Mouse (Mus musculus) myocyte (in vitro differentiated cells): ENCODE data around the gene Neurl1b. TPM values are rescaled to one million over a fixed set of nuclear protein-coding genes. Genes with fewer than 3 reads are reported as not detected.

ENCODE experiments used
- H3K27me3 ChIP-seq: one replicate; pipeline ENCODE4 v1.6.1; 2011; ENCODE audit not compliant: control insufficient read depth, insufficient read depth, insufficient read length
- H3K36me3 ChIP-seq: one replicate; pipeline ENCODE4 v1.6.1; 2011; ENCODE audit not compliant: control insufficient read depth, insufficient read depth
- H3K4me2 ChIP-seq: one replicate; pipeline ENCODE4 v1.6.1; 2011; ENCODE audit warnings: low read depth, control low read depth
- H3K4me3 ChIP-seq: one replicate; pipeline ENCODE4 v1.5.1; 2011; ENCODE audit warnings: mild to moderate bottlenecking, control low read depth, moderate library complexity
- H3K79me2 ChIP-seq: one replicate; pipeline ENCODE4 v1.6.1; 2011; ENCODE audit not compliant: control insufficient read depth, insufficient read depth
- H3ac ChIP-seq: one replicate; pipeline ENCODE4 v1.6.1; 2011; ENCODE audit not compliant: control insufficient read depth, insufficient read length
- CEBPB ChIP-seq: IDR thresholded peaks from 2 replicates; pipeline ENCODE4 v1.6.1; 2011; ENCODE audit warnings: mild to moderate bottlenecking, moderate library complexity; ENCODE audit not compliant: poor library complexity, insufficient read depth, severe bottlenecking
- E2F4 ChIP-seq: IDR thresholded peaks from one replicate; pipeline ENCODE4 v1.6.1; 2011; ENCODE audit warnings: mild to moderate bottlenecking, control low read depth, moderate library complexity; ENCODE audit not compliant: insufficient read depth
- MAX ChIP-seq: IDR thresholded peaks from one replicate; pipeline ENCODE4 v1.6.1; 2011; ENCODE audit warnings: low read depth, mild to moderate bottlenecking, control low read depth
- MYOD1 ChIP-seq, 3 experiments: IDR thresholded peaks; one replicate each; pipeline ENCODE4 v1.6.1; 2011; ENCODE audit warnings: control low read depth in 2 of 3, low read depth in 2 of 3, mild to moderate bottlenecking in 2 of 3, moderate library complexity in 1 of 3; ENCODE audit not compliant: insufficient read length in 2 of 3, control insufficient read depth in 1 of 3
- MYOG ChIP-seq, 3 experiments: IDR thresholded peaks; one replicate each; pipeline ENCODE4 v1.6.1; 2011; ENCODE audit warnings: control low read depth in 2 of 3, low read depth in 2 of 3, mild to moderate bottlenecking in 2 of 3; ENCODE audit not compliant: insufficient read length in 2 of 3, control insufficient read depth in 1 of 3, insufficient read depth in 1 of 3
- POLR2A ChIP-seq: IDR thresholded peaks from one replicate; pipeline ENCODE4 v1.6.1; 2011; ENCODE audit warnings: low read depth, mild to moderate bottlenecking, control low read depth, moderate library complexity; ENCODE audit not compliant: insufficient read length
- POLR2AphosphoS2 ChIP-seq: IDR thresholded peaks from one replicate; pipeline ENCODE4 v1.6.1; 2011; ENCODE audit warnings: low read depth, control low read depth; ENCODE audit not compliant: insufficient read length
- REST ChIP-seq: IDR thresholded peaks from one replicate; pipeline ENCODE4 v1.6.1; 2011; ENCODE audit warnings: mild to moderate bottlenecking, control low read depth, moderate library complexity; ENCODE audit not compliant: insufficient read depth, insufficient read length
- SRF ChIP-seq: IDR thresholded peaks from one replicate; pipeline ENCODE4 v1.6.1; 2011; ENCODE audit warnings: low read depth; ENCODE audit not compliant: control insufficient read depth, insufficient read length
- TCF12 ChIP-seq: IDR thresholded peaks from one replicate; pipeline ENCODE4 v1.6.1; 2011; ENCODE audit warnings: mild to moderate bottlenecking, control low read depth; ENCODE audit not compliant: poor library complexity, insufficient read depth, severe bottlenecking
- TCF3 ChIP-seq: IDR thresholded peaks from one replicate; pipeline ENCODE4 v1.6.1; 2011; ENCODE audit warnings: low read depth, control low read depth; ENCODE audit not compliant: insufficient read length
- USF1 ChIP-seq: IDR thresholded peaks from one replicate; pipeline ENCODE4 v1.6.1; 2011; ENCODE audit warnings: low read depth, mild to moderate bottlenecking, control low read depth, moderate library complexity
- polyA plus RNA-seq: library from polyadenylated mRNA; unstranded; fragments of >200 nt; fragmentation: generic; extraction: Trizol; gene quantifications from one replicate; pipeline ENCODE4 v1.2.1, GENCODE M21; 2012; ENCODE audit warnings: missing spikeins

The Neurl1b gene
- polyA plus RNA-seq, 1 experiment: 0.55 TPM

- no peak for TF ChIP-seq POLR2AphosphoS2
- no peak for TF ChIP-seq SRF
- Histone ChIP-seq H3K36me3 (no peaks in the 10 kb centered on the region), H3K4me3 (no peak overlapping the region), H3K79me2 (no peaks in the 10 kb centered on the region), H3K27me3 (peaks cover 57% of the 10 kb centered on the region), H3K4me2 (no peak overlapping the region), H3ac (no peak overlapping the region)
Measured at GRCm38 (mm10) chr17:26437089-26437815, 22.6 kb downstream of the Neurl1b start.

DNA sequence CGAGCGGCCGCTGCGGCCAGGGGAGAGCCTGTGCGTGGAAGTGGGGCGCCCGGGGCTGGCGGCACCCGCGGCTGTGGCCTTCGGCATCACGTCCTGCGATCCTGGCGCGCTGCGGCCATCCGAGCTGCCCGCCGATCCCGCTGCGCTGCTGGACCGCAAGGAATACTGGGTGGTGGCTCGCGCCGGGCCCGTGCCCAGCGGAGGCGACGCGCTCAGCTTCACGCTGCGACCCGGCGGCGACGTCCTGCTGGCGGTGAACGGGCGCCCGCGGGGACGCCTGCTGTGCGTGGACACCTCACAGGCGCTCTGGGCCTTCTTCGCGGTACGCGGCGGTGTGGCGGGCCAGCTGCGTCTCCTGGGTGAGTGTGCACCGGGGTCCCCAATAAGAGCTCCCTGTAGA is 24.4 kb downstream of the Neurl1b start:
- Histone ChIP-seq H3K36me3 (no peaks in the 10 kb centered on the region), H3K4me3 (no peak overlapping the region), H3K4me2 (no peak overlapping the region), H3K79me2 (no peaks in the 10 kb centered on the region), H3ac (no peak overlapping the region), H3K27me3 (peaks cover 54% of the 10 kb centered on the region)
- TF ChIP-seq MAX (no peak), MYOD1 (IDR thresholded peaks at IDR 0.05; ENCODE audit: control insufficient read depth in 1 of 3, insufficient read length in 2 of 3, low read depth in 2 of 3) (no peak), CEBPB (no peak), TCF3 (no peak), E2F4 (no peak), REST (no peak), USF1 (no peak), TCF12 (no peak), POLR2A (no peak), SRF (no peak), MYOG (IDR thresholded peaks at IDR 0.05; ENCODE audit: control insufficient read depth in 1 of 3, insufficient read depth in 1 of 3, insufficient read length in 2 of 3, low read depth in 2 of 3) (no peak), POLR2AphosphoS2 (no peak)

DNA sequence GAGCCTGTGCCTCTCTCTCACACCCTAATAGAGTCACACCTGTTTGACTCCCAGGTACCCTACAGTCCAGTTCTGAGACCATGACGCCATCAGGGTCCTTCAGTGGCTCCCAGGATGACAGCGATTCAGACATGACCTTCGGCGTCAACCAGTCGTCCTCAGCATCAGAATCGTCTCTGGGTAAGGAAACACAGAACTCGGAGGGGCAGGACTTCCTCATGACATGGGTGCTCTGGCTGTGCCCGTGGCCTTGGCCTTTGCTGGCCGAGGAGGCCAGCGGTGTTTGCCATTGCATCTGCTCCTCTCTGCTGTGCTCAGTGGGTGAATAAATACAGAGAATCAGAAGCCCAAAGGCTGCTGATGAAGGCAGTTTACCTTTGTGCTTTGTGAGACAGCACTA is 26.4 kb downstream of the Neurl1b start:
- TF ChIP-seq MAX (no peak), TCF3 (no peak), REST (no peak), POLR2A (no peak), CEBPB (no peak), MYOD1 (IDR thresholded peaks at IDR 0.05; ENCODE audit: control insufficient read depth in 1 of 3, insufficient read length in 2 of 3, low read depth in 2 of 3) (no peak), POLR2AphosphoS2 (no peak), SRF (no peak), MYOG (IDR thresholded peaks at IDR 0.05; ENCODE audit: control insufficient read depth in 1 of 3, insufficient read depth in 1 of 3, insufficient read length in 2 of 3, low read depth in 2 of 3) (no peak), USF1 (no peak), E2F4 (no peak), TCF12 (no peak)
- Histone ChIP-seq H3K79me2 (no peaks in the 10 kb centered on the region), H3ac (no peak overlapping the region), H3K36me3 (no peaks in the 10 kb centered on the region), H3K4me3 (no peak overlapping the region), H3K27me3 (peaks cover 61% of the 10 kb centered on the region), H3K4me2 (no peak overlapping the region)

DNA sequence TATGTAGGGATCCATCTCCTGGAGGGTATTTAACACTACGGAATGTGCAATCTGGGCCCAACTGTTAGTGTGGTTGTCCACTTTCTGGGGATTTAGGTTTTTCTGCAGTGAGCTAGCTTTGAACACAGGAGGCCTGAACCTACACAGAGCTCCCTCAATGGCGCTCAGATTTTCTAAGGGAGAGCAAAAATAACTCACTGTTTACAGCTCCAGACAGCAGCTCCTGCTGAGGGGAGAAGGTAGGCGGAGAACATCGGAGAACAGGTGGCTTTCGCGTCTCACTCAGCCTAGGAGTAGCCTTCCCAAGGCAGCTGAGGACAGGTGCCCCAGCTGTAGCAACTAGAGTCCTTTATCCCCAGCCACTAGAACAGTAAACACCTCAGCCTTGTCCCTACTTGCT is 27.6 kb downstream of the Neurl1b start:
- no peak overlapping the region for H3K4me3 ChIP-seq

GRCm38 (mm10) chr17:26443865-26444264 is 29.2 kb downstream of the Neurl1b start:
- Histone ChIP-seq H3K4me2 (no peak overlapping the region), H3K36me3 (no peaks in the 10 kb centered on the region), H3K4me3 (no peak overlapping the region), H3K27me3 (peaks cover 69% of the 10 kb centered on the region), H3K79me2 (no peaks in the 10 kb centered on the region), H3ac (no peak overlapping the region)
- TF ChIP-seq TCF3 (no peak), TCF12 (no peak), MAX (no peak), POLR2AphosphoS2 (no peak), MYOD1 (IDR thresholded peaks at IDR 0.05; ENCODE audit: control insufficient read depth in 1 of 3, insufficient read length in 2 of 3, low read depth in 2 of 3) (no peak), CEBPB (no peak), MYOG (IDR thresholded peaks at IDR 0.05; ENCODE audit: control insufficient read depth in 1 of 3, insufficient read depth in 1 of 3, insufficient read length in 2 of 3, low read depth in 2 of 3) (no peak), E2F4 (no peak), SRF (no peak), USF1 (no peak), POLR2A (no peak), REST (no peak)

More for the DNA sequence above, 27.6 kb downstream of the Neurl1b start:
- no peak for TF ChIP-seq MYOG (IDR thresholded peaks at IDR 0.05; ENCODE audit: control insufficient read depth in 1 of 3, insufficient read depth in 1 of 3, insufficient read length in 2 of 3, low read depth in 2 of 3)
- TF ChIP-seq TCF3: no peak
- no peak for TF ChIP-seq REST
- peak in 1 of 3 experiments; percentile 16 for TF ChIP-seq MYOD1 (IDR thresholded peaks at IDR 0.05; ENCODE audit: control insufficient read depth in 1 of 3, insufficient read length in 2 of 3, low read depth in 2 of 3)
- Histone ChIP-seq H3K79me2 (no peaks in the 10 kb centered on the region), H3K4me2 (no peak overlapping the region), H3K36me3 (no peaks in the 10 kb centered on the region), H3ac (no peak overlapping the region), H3K27me3 (peaks cover 69% of the 10 kb centered on the region)
